Mouse (Mus musculus): ENCODE data around the gene Lrpprc. TPM values are rescaled to one million over a fixed set of nuclear protein-coding genes. Genes with fewer than 3 reads are reported as not detected.

The Lrpprc gene
- polyA plus RNA-seq (2012; rRNA removed): 2.7 and 4.7 TPM in 2 replicates

DNA sequence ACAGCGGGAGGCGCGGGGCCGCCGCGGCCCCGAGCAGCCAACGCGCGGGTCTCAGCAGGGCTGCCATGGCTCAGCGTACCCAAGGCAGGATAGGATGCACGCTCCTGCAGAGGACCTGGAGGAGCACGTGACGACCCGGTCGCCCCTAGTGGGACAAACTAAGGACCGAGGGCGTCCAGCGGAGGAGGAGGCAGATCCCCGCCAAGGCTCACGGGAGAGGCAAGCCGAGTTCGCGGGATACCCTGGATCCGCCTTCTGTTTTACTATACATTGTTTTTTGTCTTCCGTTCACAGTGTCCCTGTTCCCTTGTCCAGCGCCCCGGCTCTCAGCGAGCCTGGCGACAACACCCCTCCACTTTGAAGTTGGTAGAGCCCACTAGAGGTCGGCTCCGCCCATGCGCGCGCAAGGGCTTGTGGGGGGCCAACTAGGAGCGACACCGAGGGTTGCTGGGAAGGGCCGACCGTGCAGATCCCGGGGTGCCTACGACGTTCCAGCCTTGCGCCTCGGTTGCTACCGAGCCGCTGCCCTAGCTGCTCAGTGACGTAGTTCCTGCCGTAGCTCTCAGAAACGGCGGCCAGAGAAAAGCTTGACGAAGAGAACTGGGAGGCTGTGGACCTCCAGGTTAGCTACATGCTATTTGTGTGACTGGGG lies at the start of gene Lrpprc:
Gene Lrpprc (minus strand): TSS at position 343 of the 652 bp plus-strand sequence.
- WGBS: under 1% methylated on average over 51 of the region's 51 CpGs
- TF ChIP-seq POLR2A (IDR thresholded peaks at IDR 0.05; ENCODE audit: low read depth, low read length): peak; percentile 31; the same call in 1 of the 2 replicates
- no peak for TF ChIP-seq CTCF (IDR thresholded peaks at IDR 0.05; ENCODE audit: extremely low read depth, insufficient read length, insufficient replicate concordance, low read depth, low read length)
- peak within 1 kb of the TSS; percentile 86 for H3K4me3 ChIP-seq (ENCODE audit: low read depth, low read length)

GRCm38 (mm10) chr17:84837780-84838179 lies 47.2 kb upstream of the Lrpprc start:
- no peaks in the 10 kb centered on the region for H3K27me3 ChIP-seq (ENCODE audit: control insufficient read depth, insufficient read depth, low read length)
- WGBS: 2% methylated on average over 3 of the region's 3 CpGs
- TF ChIP-seq CTCF (IDR thresholded peaks at IDR 0.05; ENCODE audit: extremely low read depth, insufficient read length, insufficient replicate concordance, low read depth, low read length) (peak; percentile 80; the same call in 1 of the 2 replicates), POLR2A (IDR thresholded peaks at IDR 0.05; ENCODE audit: low read depth, low read length) (no peak)

More for the DNA sequence above, at the start of gene Lrpprc:
- no peaks in the 10 kb centered on the region for H3K27me3 ChIP-seq (ENCODE audit: control insufficient read depth, insufficient read depth, low read length)
- peak within 1 kb of the TSS; percentile 75 for H3K27ac ChIP-seq (ENCODE audit: insufficient read depth, low read depth, low read length)
- H3K4me1 ChIP-seq (ENCODE audit: control insufficient read depth, insufficient read depth, insufficient read length, low read length): peaks cover 26% of the 10 kb centered on the region
- peaks cover 3% of the 10 kb centered on the region; the same call in 1 of the 2 replicates for H3K36me3 ChIP-seq (ENCODE audit: control insufficient read depth, insufficient read depth, low read length)

DNA sequence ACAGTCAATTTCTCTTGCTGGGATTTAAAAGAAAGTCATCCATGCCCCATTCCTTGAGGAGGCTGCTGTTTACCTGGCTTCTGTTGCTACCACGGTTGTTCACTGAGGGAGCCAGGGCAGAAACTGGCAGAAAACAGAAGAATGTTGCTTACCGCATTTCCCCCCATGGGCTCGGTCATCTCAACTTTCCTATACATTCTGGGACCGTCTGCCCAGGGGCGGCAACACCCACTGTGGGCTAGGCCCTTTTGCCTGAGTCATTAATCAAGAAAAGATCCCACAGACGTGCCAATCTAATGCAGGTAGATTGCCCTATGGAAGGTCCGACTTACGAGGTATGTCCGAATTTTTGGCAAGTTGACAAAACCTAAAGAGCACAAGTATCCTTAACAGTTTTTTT lies 44.7 kb upstream of the Lrpprc start:
- H3K4me3 ChIP-seq (ENCODE audit: low read depth, low read length): no peak overlapping the region
- H3K27ac ChIP-seq (ENCODE audit: insufficient read depth, low read depth, low read length): no peak overlapping the region
- no peaks in the 10 kb centered on the region for H3K4me1 ChIP-seq (ENCODE audit: control insufficient read depth, insufficient read depth, insufficient read length, low read length)
- H3K27me3 ChIP-seq (ENCODE audit: control insufficient read depth, insufficient read depth, low read length): no peaks in the 10 kb centered on the region
- 71% methylated on average over 9 of the region's 9 CpGs for WGBS
- no peak for TF ChIP-seq POLR2A (IDR thresholded peaks at IDR 0.05; ENCODE audit: low read depth, low read length)
- no peak for TF ChIP-seq CTCF (IDR thresholded peaks at IDR 0.05; ENCODE audit: extremely low read depth, insufficient read length, insufficient replicate concordance, low read depth, low read length)
- no peaks in the 10 kb centered on the region for H3K36me3 ChIP-seq (ENCODE audit: control insufficient read depth, insufficient read depth, low read length)

More at GRCm38 (mm10) chr17:84837780-84838179, 47.2 kb upstream of the Lrpprc start:
- Histone ChIP-seq H3K4me3 (ENCODE audit: low read depth, low read length) (no peak overlapping the region), H3K27ac (ENCODE audit: insufficient read depth, low read depth, low read length) (no peak overlapping the region), H3K36me3 (ENCODE audit: control insufficient read depth, insufficient read depth, low read length) (no peaks in the 10 kb centered on the region), H3K4me1 (ENCODE audit: control insufficient read depth, insufficient read depth, insufficient read length, low read length) (no peaks in the 10 kb centered on the region)

DNA sequence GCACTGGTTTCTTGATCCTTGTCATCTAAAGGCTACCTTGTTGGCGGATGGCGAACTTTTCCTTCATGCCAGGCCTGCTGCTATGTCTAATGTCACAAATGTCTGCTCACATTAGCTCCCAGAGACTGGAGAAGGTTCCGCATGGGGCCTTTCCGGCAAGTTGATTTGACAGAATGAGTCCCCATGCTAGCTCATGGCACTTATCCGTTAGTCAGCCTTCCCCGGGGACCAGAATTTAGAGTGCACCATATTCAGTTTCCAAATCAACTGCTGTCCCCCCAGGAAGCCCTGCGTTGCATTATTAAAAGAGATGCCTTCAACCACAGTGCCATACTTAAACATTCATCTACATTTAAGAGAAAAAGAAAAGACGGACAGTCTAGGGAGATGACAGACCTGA lies 41.8 kb upstream of the Lrpprc start:
- H3K36me3 ChIP-seq (ENCODE audit: control insufficient read depth, insufficient read depth, low read length): no peaks in the 10 kb centered on the region
- H3K4me1 ChIP-seq (ENCODE audit: control insufficient read depth, insufficient read depth, insufficient read length, low read length): no peaks in the 10 kb centered on the region
- H3K27me3 ChIP-seq (ENCODE audit: control insufficient read depth, insufficient read depth, low read length): no peaks in the 10 kb centered on the region
- 83% methylated on average over 8 of the region's 8 CpGs for WGBS
- TF ChIP-seq CTCF (IDR thresholded peaks at IDR 0.05; ENCODE audit: extremely low read depth, insufficient read length, insufficient replicate concordance, low read depth, low read length): no peak
- TF ChIP-seq POLR2A (IDR thresholded peaks at IDR 0.05; ENCODE audit: low read depth, low read length): no peak
- H3K4me3 ChIP-seq (ENCODE audit: low read depth, low read length): no peak overlapping the region
- H3K27ac ChIP-seq (ENCODE audit: insufficient read depth, low read depth, low read length): no peak overlapping the region

DNA sequence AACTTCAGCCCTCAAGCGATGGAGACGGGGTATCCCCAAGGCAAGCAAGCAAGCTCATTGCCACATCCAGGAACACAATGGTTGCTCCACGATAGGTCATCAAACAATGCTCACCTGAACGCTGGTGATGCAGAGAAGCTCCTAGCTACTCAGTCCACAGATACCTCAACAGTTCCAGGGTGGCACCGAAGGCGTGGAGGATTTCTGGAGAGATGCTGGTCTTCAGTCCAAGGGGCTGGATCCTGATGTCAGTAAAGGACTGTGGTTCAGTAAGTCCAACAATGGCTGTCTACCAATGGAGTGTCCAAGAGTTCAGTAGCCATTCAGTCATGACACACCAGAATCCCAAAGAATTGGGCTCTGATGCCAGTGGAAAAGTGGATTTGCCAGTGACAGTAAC lies 37.7 kb upstream of the Lrpprc start:
- no peaks in the 10 kb centered on the region for H3K27me3 ChIP-seq (ENCODE audit: control insufficient read depth, insufficient read depth, low read length)
- H3K4me3 ChIP-seq (ENCODE audit: low read depth, low read length): no peak overlapping the region
- WGBS: 88% methylated on average over 6 of the region's 6 CpGs
- H3K27ac ChIP-seq (ENCODE audit: insufficient read depth, low read depth, low read length): no peak overlapping the region
- no peaks in the 10 kb centered on the region for H3K36me3 ChIP-seq (ENCODE audit: control insufficient read depth, insufficient read depth, low read length)
- H3K4me1 ChIP-seq (ENCODE audit: control insufficient read depth, insufficient read depth, insufficient read length, low read length): no peaks in the 10 kb centered on the region
- TF ChIP-seq POLR2A (IDR thresholded peaks at IDR 0.05; ENCODE audit: low read depth, low read length): no peak

GRCm38 (mm10) chr17:84820603-84821002 lies 30.0 kb upstream of the Lrpprc start:
- Histone ChIP-seq H3K36me3 (ENCODE audit: control insufficient read depth, insufficient read depth, low read length) (no peaks in the 10 kb centered on the region), H3K4me1 (ENCODE audit: control insufficient read depth, insufficient read depth, insufficient read length, low read length) (no peaks in the 10 kb centered on the region), H3K27ac (ENCODE audit: insufficient read depth, low read depth, low read length) (no peak overlapping the region), H3K4me3 (ENCODE audit: low read depth, low read length) (no peak overlapping the region), H3K27me3 (ENCODE audit: control insufficient read depth, insufficient read depth, low read length) (no peaks in the 10 kb centered on the region)
- whole genome bisulfite sequencing: 6% methylated on average over 4 of the region's 4 CpGs
- TF ChIP-seq POLR2A (IDR thresholded peaks at IDR 0.05; ENCODE audit: low read depth, low read length) (no peak), CTCF (IDR thresholded peaks at IDR 0.05; ENCODE audit: extremely low read depth, insufficient read length, insufficient replicate concordance, low read depth, low read length) (no peak)

DNA sequence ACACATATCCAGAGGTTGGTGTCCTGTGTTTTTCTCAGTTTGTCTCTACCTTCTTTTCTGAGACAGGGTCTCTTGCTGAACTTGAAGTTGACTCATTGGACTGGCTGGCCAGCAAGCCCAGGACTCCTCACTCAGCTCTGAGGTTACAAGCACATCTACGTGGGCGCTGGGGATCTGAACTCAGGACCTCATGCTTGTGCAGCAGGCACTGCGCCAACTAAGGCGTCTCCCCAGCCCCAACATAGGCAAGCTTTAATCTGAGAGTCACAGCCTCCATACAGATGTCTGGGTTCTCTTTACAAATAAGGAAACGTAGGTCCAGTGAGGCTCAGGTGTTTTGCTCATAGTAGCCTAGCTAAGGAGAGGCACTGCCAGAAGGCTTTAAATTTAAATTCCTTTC lies 27.8 kb upstream of the Lrpprc start:
- Histone ChIP-seq H3K4me1 (ENCODE audit: control insufficient read depth, insufficient read depth, insufficient read length, low read length) (no peaks in the 10 kb centered on the region), H3K27ac (ENCODE audit: insufficient read depth, low read depth, low read length) (no peak overlapping the region), H3K36me3 (ENCODE audit: control insufficient read depth, insufficient read depth, low read length) (no peaks in the 10 kb centered on the region), H3K4me3 (ENCODE audit: low read depth, low read length) (no peak overlapping the region), H3K27me3 (ENCODE audit: control insufficient read depth, insufficient read depth, low read length) (no peaks in the 10 kb centered on the region)
- TF ChIP-seq CTCF (IDR thresholded peaks at IDR 0.05; ENCODE audit: extremely low read depth, insufficient read length, insufficient replicate concordance, low read depth, low read length) (no peak), POLR2A (IDR thresholded peaks at IDR 0.05; ENCODE audit: low read depth, low read length) (no peak)
- 81% methylated on average over 5 of the region's 5 CpGs for WGBS

Data from small intestine, adult 2 months (tissue).